Mouse (Mus musculus) v-Abl transformed pro-B cells (cell line): Measurements from ENCODE around the gene Fibin.

Source experiments
- in situ Hi-C, 2 experiments: fragments of 400-800 bp; cut with MboI; formaldehyde crosslinking; loops; one replicate each; pipeline ENCODE4 v1.15.1; 2025; ENCODE audit not compliant: unreplicated experiment in 2 of 2

Fibin gene

GRCm38 (mm10) chr2:110314509-110315155, 48.4 kb downstream of the Fibin start, which contains the start of gene Bbox1:
Bbox1 (minus strand) TSS chr2:110314560.
- in situ Hi-C loops, result no loop called here

DNA sequence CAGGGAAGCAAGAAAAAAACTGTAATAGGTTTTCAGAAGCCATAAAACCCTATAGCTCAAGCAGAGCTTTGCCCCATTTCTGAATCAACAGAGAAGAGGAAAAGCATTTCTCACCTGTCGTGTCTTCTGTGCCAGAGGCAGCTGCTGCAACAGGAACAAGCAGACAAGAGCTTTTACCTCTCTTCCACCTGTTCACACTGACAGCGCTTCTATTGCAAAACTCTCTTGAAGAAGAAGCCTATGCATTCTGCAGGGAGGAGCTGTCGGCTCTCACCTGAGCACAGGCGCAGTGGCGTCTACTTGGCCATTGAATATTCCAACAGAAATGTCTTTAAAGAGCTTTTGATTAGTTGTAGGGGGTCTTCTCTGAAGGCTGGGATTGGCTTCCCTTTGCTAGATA, 48.9 kb downstream of the Fibin start:
- in situ Hi-C loops, result no loop called here

DNA sequence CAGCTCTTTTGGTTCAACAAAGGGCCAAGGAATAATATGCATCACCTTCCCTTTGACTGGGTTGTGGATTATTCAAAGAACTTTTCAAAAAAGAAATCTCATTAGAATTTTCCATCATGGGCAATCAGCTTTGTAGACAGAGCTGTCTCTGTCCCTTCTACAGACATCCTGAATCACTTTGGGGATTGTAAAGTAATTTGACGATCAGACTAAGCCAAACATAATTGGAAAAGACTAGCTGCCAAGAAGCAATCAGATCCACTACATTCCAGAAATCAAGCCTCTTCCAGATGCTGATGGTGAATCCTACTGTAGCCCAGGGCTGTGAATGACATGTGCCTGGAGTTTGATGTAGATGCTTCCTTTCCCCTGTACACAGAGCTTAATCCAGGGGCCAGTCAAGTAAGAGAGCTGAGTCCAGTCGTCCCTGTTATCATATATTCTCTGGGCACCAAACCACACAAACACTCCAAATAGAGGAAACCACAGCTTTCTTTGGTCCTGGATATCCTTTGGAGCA, 49.6 kb downstream of the Fibin start:
- in situ Hi-C loops, result no loop called here
